Mouse (Mus musculus) CH12.LX (cell line): ENCODE data around the gene Chic1. TPM values are rescaled to one million over a fixed set of nuclear protein-coding genes. Genes with fewer than 3 reads are reported as not detected.

ENCODE experiments used
- DNase-seq: peaks from one replicate; pipeline ENCODE4 v3.0.0-alpha.2; 2013; ENCODE audit errors: extremely low read depth
- H3K27ac ChIP-seq: 2 replicates; pipeline ENCODE4 v1.5.1; 2012; ENCODE audit warnings: low read depth, mild to moderate bottlenecking, control low read depth, moderate library complexity; ENCODE audit not compliant: insufficient read depth
- H3K27me3 ChIP-seq: replicated peaks from 2 replicates; pipeline ENCODE3; 2012; ENCODE audit warnings: inconsistent platforms
- H3K36me3 ChIP-seq, 2 experiments: replicated peaks in 1 of 2; 2 replicates each; pipeline versions ENCODE3 to v1.6.1; 2012; ENCODE audit warnings: inconsistent platforms in 1 of 2, low read length in 1 of 2, mild to moderate bottlenecking in 1 of 2, mixed read lengths in 1 of 2, moderate library complexity in 1 of 2; ENCODE audit not compliant: control insufficient read depth in 1 of 2, insufficient read depth in 1 of 2
- H3K4me1 ChIP-seq, 2 experiments: 2 replicates each; pipeline ENCODE4 v1.6.1; 2012; ENCODE audit warnings: inconsistent platforms in 1 of 2, moderate library complexity in 1 of 2; ENCODE audit not compliant: insufficient read depth in 2 of 2, control insufficient read depth in 1 of 2
- H3K4me2 ChIP-seq: 2 replicates; pipeline ENCODE4 v1.6.1; 2012; ENCODE audit warnings: low read depth, mild to moderate bottlenecking, control low read depth; ENCODE audit not compliant: poor library complexity, insufficient read depth, severe bottlenecking
- H3K4me3 ChIP-seq, 3 experiments: fragments of 150-350 bp in 1 of 3; sonication (generic) in 1 of 3; replicated peaks in 1 of 3; 2 replicates each; pipeline versions ENCODE3 to v1.5.1; 2011 to 2012; ENCODE audit warnings: low read depth in 2 of 3, low read length in 2 of 3, mild to moderate bottlenecking in 2 of 3, moderate library complexity in 2 of 3, control low read depth in 1 of 3, improper control_type of control experiment in 1 of 3, inconsistent platforms in 1 of 3, mixed read lengths in 1 of 3; ENCODE audit not compliant: poor library complexity in 1 of 3
- H3K79me2 ChIP-seq: replicated peaks from 2 replicates; pipeline ENCODE4 v1.6.1; 2012; ENCODE audit warnings: mild to moderate bottlenecking, moderate library complexity; ENCODE audit not compliant: control insufficient read depth, poor library complexity, insufficient read depth, severe bottlenecking; ENCODE audit errors: extremely low read depth
- H3K9ac ChIP-seq: 2 replicates; pipeline ENCODE4 v1.6.1; 2012; ENCODE audit warnings: low read depth, mild to moderate bottlenecking, control low read depth, moderate library complexity; ENCODE audit not compliant: insufficient read depth
- H3K9me3 ChIP-seq: replicated peaks from 2 replicates; pipeline ENCODE3; 2012; ENCODE audit warnings: low read length, inconsistent platforms, mixed read lengths
- CHD1 ChIP-seq: IDR thresholded peaks from 2 replicates; pipeline ENCODE4 v1.6.1; 2012; ENCODE audit warnings: low read depth, low read length, improper control_type of control experiment, inconsistent platforms
- CTCF ChIP-seq, 2 experiments: IDR thresholded peaks in 1 of 2; conservative IDR thresholded peaks in 1 of 2; 2 replicates each; pipeline ENCODE4 v1.5.1; 2011 to 2012; ENCODE audit warnings: low read depth in 2 of 2, low read length in 2 of 2, improper control_type of control experiment in 1 of 2, inconsistent platforms in 1 of 2, mild to moderate bottlenecking in 1 of 2, moderate library complexity in 1 of 2
- E2F4 ChIP-seq: IDR thresholded peaks from 2 replicates; pipeline ENCODE4 v1.6.1; 2011; ENCODE audit warnings: low read depth, low read length, improper control_type of control experiment; ENCODE audit not compliant: insufficient replicate concordance
- ELF1 ChIP-seq: IDR thresholded peaks from 2 replicates; pipeline ENCODE4 v1.6.1; 2014; ENCODE audit warnings: low read depth, mild to moderate bottlenecking, inconsistent platforms, low read length, improper control_type of control experiment
- EP300 ChIP-seq: IDR thresholded peaks from 2 replicates; pipeline ENCODE4 v1.6.1; 2011; ENCODE audit warnings: low read length, improper control_type of control experiment
- GABPA ChIP-seq: IDR thresholded peaks from 2 replicates; pipeline ENCODE4 v1.6.1; 2012; ENCODE audit warnings: low read depth, low read length, improper control_type of control experiment, inconsistent platforms; ENCODE audit not compliant: insufficient replicate concordance
- IRF4 ChIP-seq: IDR thresholded peaks from 2 replicates; pipeline ENCODE4 v1.6.1; 2014; ENCODE audit warnings: low read depth, mild to moderate bottlenecking, inconsistent platforms, low read length, improper control_type of control experiment
- JUND ChIP-seq: conservative IDR thresholded peaks from 2 replicates; pipeline ENCODE4 v1.6.1; 2011; ENCODE audit warnings: low read depth, low read length, improper control_type of control experiment
- MAX ChIP-seq: IDR thresholded peaks from 2 replicates; pipeline ENCODE4 v1.6.1; 2011; ENCODE audit warnings: low read length, improper control_type of control experiment
- MEF2A ChIP-seq: IDR thresholded peaks from 2 replicates; pipeline ENCODE4 v1.6.1; 2014; ENCODE audit warnings: low read depth, mild to moderate bottlenecking, inconsistent platforms, low read length, improper control_type of control experiment, borderline replicate concordance
- NELFE ChIP-seq: IDR thresholded peaks from 2 replicates; pipeline ENCODE4 v1.6.1; 2011; ENCODE audit warnings: low read depth, low read length, improper control_type of control experiment
- RAD21 ChIP-seq: IDR thresholded peaks from 2 replicates; pipeline ENCODE4 v1.6.1; 2011; ENCODE audit warnings: low read depth, mild to moderate bottlenecking, low read length, improper control_type of control experiment, moderate library complexity
- SMC3 ChIP-seq: IDR thresholded peaks from 2 replicates; pipeline ENCODE4 v1.6.1; 2011; ENCODE audit warnings: low read depth, low read length, improper control_type of control experiment
- TBP ChIP-seq: conservative IDR thresholded peaks from 2 replicates; pipeline ENCODE4 v1.6.1; 2011; ENCODE audit warnings: low read depth, low read length, improper control_type of control experiment
- TCF12 ChIP-seq: IDR thresholded peaks from 2 replicates; pipeline ENCODE4 v1.6.1; 2014; ENCODE audit warnings: low read depth, mild to moderate bottlenecking, inconsistent platforms, low read length, improper control_type of control experiment
- UBTF ChIP-seq: IDR thresholded peaks from 2 replicates; pipeline ENCODE4 v1.6.1; 2012; ENCODE audit warnings: low read depth, mild to moderate bottlenecking, inconsistent platforms, low read length, improper control_type of control experiment, moderate library complexity
- USF2 ChIP-seq: conservative IDR thresholded peaks from 2 replicates; pipeline ENCODE4 v1.6.1; 2011; ENCODE audit warnings: low read depth, low read length, improper control_type of control experiment
- ZKSCAN1 ChIP-seq: IDR thresholded peaks from 2 replicates; pipeline ENCODE4 v1.6.1; 2012; ENCODE audit warnings: low read depth, inconsistent platforms, low read length, improper control_type of control experiment, borderline replicate concordance
- ZMIZ1 ChIP-seq: IDR thresholded peaks from 2 replicates; pipeline ENCODE4 v1.6.1; 2012; ENCODE audit warnings: low read depth, mild to moderate bottlenecking, inconsistent platforms, low read length, improper control_type of control experiment
- dilution Hi-C: fragments of 300-500 bp; cut with MboI; formaldehyde crosslinking; loops from 2 replicates; pipeline ENCODE4 v1.14.3; 2020; ENCODE audit warnings: low sequenced_read_pairs; ENCODE audit not compliant: extremely low pct_unique_long_range_greater_than_20kb, extremely low pct_ligation_motif_present
- in situ Hi-C: fragments of 300-500 bp; cut with MboI; formaldehyde crosslinking; loops from 3 replicates; pipeline ENCODE4 v1.14.3; 2019; ENCODE audit warnings: low sequenced_read_pairs, low pct_ligation_motif_present, low pct_unique_long_range_greater_than_20kb, mixed read lengths
- polyA plus RNA-seq: library from polyadenylated mRNA; unstranded; fragments of >175 nt; gene quantifications from 2 replicates; pipeline ENCODE4 v1.2.1, GENCODE M21; 2012; ENCODE audit warnings: low read depth; ENCODE audit not compliant: insufficient read length
- total RNA-seq, 2 experiments: library from RNA; depleted of rRNA; stranded (reverse); fragments of 300-350 nt in 1 of 2; fragments of >200 nt in 1 of 2; gene quantifications; 2 replicates each; pipeline ENCODE4 v1.2.3; 2012 to 2014

Chic1 gene
- total and polyA plus RNA-seq, 3 experiments, result not detected

GRCm38 (mm10) chrX:103356761-103357236 is 523 bp downstream of the Chic1 start:
- H3K36me3 ChIP-seq, result no peaks in the 10 kb centered on the region
- no peaks in the 10 kb centered on the region for H3K4me1 ChIP-seq
- dilution Hi-C loops (no loop called here), in situ Hi-C loops (no loop called here)
- H3K9ac ChIP-seq, result no peak overlapping the region
- TF ChIP-seq ZKSCAN1, result no peak
- no peak for TF ChIP-seq NELFE
- TF ChIP-seq E2F4, result no peak
- TF ChIP-seq JUND, result no peak
- TF ChIP-seq CHD1, result no peak
- no peak for TF ChIP-seq MEF2A
- TF ChIP-seq RAD21, result no peak
- no peak for TF ChIP-seq ELF1
- no peak for TF ChIP-seq TBP
- H3K79me2 ChIP-seq, result no peaks in the 10 kb centered on the region
- no peak for DNase-seq
- H3K9me3 ChIP-seq, result no peaks in the 10 kb centered on the region
- H3K4me3 ChIP-seq, result no peak overlapping the region
- H3K4me2 ChIP-seq, result no peak overlapping the region
- no peak overlapping the region for H3K27ac ChIP-seq
- no peaks in the 10 kb centered on the region for H3K27me3 ChIP-seq

GRCm38 (mm10) chrX:103366201-103366600 is 9.9 kb downstream of the Chic1 start:
- TF ChIP-seq SMC3 (no peak), GABPA (no peak), UBTF (no peak), ELF1 (no peak), CTCF (conservative IDR thresholded peaks at IDR 0.05 in 1 of 2, IDR thresholded peaks at IDR 0.05 in 1 of 2; ENCODE audit: low read depth in 2 of 2, low read length in 2 of 2) (no peak), ZKSCAN1 (no peak), MAX (no peak), USF2 (no peak), ZMIZ1 (no peak), IRF4 (no peak), E2F4 (no peak), TBP (no peak), TCF12 (no peak), EP300 (no peak)
- H3K9ac ChIP-seq, result no peak overlapping the region

More at GRCm38 (mm10) chrX:103366201-103366600, 9.9 kb downstream of the Chic1 start:
- no peaks in the 10 kb centered on the region for H3K79me2 ChIP-seq
- dilution Hi-C loops, result no loop called here
- no peaks in the 10 kb centered on the region for H3K36me3 ChIP-seq
- no peaks in the 10 kb centered on the region for H3K27me3 ChIP-seq
- H3K4me1 ChIP-seq, result no peaks in the 10 kb centered on the region
- H3K4me2 ChIP-seq, result no peak overlapping the region
- H3K9me3 ChIP-seq, result no peaks in the 10 kb centered on the region
- no peak for DNase-seq
- in situ Hi-C loops, result no loop called here
- no peak overlapping the region for H3K27ac ChIP-seq
- H3K4me3 ChIP-seq, result no peak overlapping the region
